Mouse (Mus musculus): ENCODE results near the gene Cfap46.
"Not testable (repeated sequence)": the region's sequence is repeated elsewhere in the genome, so short reads cannot be mapped to it uniquely, and the experiment has no call there.

The Cfap46 gene

DNA sequence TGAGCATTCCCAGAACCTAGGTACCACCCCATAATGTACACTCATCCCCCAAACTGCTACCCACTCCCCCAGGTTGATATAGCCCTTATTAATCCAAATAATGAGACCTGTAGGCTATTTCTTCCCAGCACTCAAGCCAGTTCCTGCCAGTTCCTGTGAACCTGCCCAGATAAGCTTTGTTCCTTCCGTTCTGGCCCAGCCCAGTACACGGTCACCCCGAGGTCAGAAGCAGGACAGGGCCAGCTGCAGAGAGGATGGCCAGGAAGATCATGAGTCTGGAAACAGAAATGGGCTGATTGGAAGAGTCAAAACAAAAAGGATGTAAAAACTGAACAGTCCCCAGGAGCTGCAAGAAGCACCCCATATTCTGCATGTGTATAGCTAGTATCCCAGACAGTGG lies 20.3 kb downstream of the Cfap46 start:
- DNase-seq (ENCODE audit: low spot score), result no peak

DNA sequence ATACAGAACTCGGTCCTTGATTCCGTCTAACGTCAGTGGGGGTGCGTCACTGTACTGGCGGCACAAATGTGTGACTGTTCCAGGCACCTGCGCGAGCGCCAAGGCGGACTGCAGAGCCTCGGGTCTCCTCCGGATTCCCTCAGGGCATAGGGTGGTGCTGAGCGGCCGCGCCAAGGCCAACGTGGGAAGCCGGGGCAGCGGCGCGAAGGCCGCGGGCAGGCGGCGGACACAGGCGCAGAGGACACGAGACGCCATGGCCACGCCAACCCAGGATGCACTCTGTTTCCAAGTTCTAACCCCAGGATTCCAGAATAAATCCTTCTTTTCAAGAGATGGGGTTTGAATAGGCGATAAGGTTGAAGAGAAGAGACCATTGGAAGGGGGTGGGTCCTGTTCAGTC lies 23.7 kb downstream of the Cfap46 start:
- DNase-seq (ENCODE audit: low spot score), result not testable (repeated sequence)

DNA sequence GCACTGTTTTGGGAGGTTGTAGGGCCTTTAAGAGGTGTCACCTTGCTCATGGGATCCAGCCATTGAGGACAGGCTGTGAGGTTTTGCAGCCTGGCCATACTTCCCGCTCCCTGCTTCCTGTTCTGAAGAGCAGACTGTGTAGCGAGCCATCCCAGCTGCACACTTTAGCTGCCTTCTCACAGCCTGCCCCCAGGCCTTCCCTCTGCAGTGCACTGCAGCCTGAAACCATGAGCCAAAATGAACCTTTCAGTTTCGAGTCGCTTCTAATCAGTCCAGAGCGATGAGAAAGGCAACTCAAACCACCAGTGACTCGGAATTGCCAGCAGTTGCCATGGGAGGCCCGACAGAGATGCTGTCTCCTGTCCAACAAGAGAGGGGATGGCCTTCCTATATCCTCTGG lies 33.9 kb downstream of the Cfap46 start:
- DNase-seq (ENCODE audit: low spot score), result no peak

DNA sequence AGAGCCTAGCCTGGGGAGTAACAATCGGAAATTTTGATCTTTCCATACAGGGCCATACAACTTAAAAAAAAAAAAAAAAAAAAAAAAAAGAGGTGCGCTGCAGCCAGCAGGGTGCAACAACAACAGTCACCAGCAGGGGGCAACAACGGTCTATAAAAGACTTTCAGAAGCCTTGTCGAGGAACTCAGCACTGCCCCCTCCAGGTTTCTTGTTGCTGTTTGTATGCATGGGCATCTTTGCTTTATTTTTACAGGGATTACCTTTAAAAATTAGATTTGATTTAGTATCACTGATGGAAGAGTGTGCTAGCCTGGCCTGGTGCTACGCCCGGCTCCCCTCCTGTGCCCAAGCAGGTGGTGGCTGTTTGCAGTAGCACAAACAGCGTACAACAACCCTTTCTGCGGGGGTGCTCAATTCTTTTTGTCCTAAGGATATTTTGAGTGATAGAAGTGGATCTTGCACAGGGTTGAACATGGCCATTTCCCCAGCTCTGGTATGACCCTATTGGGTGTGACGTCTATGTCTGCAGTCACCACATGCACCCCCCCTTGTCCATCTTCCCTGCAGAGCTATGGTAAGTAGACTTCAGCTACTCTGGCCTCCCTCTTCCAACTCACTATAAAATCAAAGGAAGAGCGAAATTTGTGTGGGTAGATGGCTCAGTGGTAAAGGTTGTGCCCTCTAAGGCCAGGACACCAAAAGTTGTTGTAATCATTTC lies 35.4 kb downstream of the Cfap46 start:
- peak; percentile 97 for DNase-seq (ENCODE audit: low spot score)

DNA sequence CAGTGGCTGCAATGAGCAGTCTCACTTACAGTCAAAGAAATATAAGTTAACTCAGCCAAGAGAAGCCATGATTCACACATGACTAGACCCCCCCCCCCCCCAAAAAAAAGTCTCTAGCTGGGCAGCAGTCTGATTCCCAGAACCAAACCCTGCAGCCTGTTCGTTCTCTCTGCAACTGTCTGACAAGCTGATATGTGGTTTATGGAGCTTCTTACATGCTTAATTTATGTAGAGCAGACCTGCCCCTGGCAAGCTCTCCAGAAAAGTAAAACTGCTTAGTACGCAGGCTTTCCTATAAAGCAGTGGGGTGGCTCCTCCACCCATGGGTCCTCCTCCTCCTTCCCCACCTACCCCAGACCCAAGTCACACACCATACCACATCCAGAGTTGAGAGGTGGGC lies 50.2 kb downstream of the Cfap46 start:
- no peak for DNase-seq (ENCODE audit: low spot score)

DNA sequence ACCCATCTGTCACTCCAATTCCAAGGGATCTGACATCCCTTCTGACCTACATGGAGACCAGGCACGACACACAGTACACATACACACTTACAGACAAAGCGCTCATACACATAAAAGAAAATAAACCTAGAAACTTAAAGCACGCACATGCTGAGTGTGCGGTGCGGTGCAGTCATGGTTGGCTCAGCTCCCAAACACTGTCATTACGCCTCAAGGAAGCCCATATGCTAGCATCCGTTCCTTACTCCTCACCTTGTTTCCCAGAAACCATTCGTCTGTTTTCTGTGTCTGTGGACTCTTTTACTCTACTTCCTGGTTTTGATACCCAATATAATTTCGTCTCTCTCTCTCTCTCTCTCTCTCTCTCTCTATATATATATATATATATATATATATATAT lies 58.5 kb downstream of the Cfap46 start:
- DNase-seq (ENCODE audit: low spot score), result no peak

DNA sequence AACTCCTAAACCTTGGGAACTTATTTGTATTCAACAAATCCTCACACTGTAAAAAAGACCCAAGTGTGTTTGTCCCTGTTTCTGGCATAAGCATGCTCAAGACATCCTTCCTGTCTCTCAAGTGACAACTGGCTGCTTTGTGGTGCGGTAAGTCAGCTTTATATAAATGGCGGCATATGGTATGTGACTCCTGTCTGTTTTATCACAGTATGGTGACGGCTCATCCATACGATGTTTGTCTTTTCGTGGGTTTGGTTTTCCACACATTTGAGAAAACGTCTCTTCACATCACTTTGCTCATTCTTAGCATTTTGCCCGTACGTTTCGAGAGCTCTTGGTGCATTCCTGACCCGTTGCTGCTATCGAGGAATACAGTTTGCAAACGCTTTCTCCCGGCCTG lies 61.0 kb downstream of the Cfap46 start:
- no peak for DNase-seq (ENCODE audit: low spot score)

DNA sequence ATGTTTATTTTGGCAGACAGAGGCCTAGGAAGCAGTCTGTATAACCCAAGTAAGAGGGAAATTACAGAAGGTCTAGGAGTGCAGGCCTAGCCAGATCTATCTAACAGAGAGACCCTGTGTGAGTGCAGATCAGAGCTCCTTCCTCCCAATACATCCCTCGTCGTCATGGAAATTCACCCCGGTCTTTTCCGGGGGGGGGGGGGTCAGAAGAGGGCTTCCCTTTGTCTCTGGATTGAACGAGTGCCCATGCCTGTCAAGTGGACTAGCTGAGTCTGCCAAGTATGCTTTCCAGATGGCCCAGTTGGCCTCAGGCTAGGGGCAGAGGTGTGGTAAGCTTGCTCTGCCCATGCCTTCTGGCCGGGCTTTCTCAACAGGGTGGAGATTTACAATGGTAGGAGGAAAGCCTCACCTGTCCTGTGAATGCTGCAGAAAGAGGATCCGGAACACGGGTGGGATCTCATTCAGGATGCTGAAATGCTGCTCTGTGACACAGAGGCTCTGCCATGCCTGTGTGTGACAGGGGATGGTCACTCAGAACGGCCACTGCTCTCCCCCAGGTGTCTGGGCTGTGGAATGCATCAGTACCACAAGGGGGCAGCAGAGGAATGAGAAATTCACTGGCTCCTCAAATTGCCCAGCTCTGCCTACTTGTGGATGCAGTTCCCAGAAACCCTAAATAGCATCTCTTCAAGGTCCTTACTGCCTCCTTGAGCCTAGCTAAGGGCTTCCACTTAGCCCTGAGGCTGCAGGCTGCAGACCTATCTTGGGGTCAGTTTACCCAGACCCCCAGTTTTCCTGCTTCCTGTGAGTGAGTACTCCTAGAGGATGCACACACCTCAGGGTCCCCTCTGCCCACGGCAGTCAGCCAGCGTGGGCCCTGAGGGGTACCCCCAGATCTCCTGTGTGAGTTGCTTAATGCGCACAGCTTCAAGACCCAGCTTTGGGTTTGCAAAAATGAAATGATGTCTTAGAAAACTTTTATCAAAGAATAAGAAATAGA lies 67.5 kb downstream of the Cfap46 start:
- peak; percentile 56 for DNase-seq (ENCODE audit: low spot score)

DNA sequence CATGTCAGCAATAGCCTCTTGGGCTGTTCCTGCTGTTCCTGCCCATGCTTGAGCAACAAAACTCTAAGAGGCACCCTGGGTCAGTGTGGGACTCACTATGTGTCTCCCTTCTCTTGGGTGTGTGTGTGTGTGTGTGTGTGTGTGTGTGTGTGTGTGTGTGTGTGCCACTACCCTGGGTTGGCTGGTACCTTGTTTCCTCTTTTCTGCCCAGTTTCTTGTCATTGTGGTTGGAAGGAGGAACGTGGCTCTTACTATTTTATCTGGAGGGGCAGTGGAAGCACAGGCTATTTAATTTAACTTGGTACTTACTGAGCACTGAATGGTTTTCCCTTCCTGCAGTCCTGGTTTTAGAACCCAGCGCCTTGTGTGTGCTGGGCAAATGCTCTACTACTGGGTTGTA lies 73.3 kb downstream of the Cfap46 start:
- DNase-seq (ENCODE audit: low spot score), result no peak

DNA sequence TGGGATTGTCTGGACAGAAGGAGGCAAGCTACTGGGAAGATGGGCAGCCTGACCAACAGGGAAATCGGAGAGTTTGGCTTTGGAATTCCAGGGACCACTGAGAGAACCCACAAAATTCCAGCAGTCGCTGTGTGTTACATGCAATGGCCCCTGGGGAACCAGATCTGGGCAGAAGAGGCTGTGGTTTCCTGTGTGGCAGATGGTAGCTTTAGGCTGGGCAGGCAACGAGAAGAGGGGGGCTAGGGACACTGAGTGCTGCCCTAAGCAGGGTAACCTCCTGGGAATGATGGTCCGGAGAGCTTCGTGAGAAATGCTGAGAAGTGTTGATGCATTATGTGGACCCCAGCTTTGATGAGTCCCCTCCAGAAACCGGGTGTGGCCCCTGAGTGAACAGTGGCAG lies 87.8 kb downstream of the Cfap46 start:
- no peak for DNase-seq (ENCODE audit: low spot score)

DNA sequence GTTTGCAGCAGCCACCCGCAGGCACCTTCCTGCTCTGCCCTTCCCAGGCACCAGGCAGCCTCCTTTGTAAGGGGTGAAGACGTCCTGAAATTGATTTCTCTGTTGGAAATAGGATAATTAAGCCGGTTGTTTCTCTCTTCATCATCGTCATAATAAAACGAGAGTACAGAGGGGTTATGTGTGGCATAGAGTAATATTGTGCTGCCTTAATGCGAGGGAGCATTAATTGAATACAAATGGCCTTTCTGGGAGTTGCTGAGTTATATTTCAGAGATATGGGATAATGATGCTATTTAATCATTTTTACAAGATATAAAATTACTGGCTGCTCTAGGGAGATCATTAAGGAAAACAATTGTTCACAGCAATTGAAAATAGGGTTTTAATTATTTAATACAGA lies 88.3 kb downstream of the Cfap46 start:
- no peak for DNase-seq (ENCODE audit: low spot score)

DNA sequence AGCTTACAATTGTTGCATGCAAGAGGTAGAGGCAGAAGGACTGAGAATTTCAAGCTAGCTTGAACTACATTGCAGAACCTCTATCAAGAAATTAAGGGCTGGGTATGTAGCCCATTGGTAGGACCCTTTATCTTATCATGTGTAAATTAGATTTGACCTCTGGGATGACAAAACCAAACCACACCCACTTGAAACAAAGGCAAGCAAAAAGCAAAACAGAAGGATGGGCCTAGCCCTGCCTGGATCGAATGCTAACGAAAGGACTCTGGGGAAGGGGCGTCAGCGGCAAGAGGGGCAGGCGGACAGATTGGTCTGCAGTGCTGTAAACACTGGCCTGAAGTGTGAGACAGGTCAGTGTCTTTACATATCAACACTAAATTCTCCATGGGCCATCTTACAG lies 92.3 kb downstream of the Cfap46 start:
- no peak for DNase-seq (ENCODE audit: low spot score)

DNA sequence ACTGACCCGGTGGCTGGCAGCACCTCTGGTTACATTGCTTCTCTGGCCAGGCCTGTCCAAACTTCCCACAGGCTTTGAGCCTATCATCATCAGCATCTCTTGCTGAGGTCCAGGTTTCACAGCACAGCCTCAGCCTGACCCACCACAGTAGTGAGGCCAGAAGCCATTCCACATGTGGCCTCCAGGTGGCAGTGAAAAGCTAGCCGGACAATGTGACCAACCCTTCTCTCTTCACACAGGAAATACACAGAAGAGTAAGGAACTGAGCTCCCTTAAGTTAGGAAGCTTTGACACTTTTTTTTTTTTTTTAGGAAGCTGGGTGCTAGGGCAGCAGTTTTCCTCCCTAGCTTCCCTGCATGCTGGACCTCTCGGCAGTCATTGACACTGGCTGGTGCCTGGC lies 93.3 kb downstream of the Cfap46 start:
- peak; percentile 38 for DNase-seq (ENCODE audit: low spot score)

DNA sequence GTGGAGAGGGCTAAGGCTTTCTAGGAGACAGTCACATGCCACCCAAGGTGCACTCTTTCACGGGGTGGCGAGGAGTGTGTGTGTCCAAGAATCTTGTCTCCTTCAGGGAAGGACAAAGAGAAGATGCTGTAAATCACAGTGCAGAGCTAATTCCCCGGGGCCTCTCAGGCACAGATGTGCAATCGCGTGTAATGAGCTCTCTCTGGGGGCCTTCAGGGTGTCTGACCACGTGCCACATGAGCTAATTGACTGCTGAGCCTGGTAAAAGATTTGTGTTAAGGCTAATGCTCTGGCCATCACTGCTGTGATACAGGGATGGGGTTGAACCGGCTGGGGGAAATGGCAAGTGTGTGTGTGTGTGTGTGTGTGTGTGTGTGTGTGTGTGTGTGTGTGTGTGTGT lies 95.7 kb downstream of the Cfap46 start:
- no peak for DNase-seq (ENCODE audit: low spot score)

DNA sequence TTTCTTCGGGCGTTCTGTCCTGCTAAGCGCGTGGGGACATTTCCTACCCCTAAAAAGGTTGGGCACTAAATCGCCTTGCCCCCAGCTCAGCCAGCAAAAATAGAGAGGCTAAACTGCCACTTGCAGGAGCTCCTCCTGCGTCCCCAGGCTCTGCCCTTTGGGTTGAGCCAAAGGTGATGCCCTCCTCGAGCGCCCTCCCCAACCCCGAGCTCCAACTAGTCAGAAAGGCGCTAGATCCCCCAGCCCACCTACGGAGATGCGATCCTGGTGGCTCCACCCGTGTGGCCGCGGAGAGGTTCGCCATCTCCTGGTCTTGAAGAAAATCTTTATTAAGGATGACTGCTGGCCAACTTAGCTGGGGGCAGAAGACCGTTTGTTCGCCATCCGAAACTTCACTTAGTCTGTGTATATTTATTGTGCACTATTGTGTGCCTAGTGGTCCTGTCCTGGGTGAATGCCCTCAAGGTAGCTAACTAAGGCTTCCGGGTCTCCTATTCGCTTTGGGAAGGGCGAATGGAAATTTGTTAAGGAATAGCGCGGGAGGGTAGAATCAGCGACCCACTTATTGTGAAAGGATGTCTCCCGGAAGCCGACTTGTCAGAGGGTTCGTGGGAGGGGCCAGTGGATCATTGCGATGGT lies 98.3 kb downstream of the Cfap46 start:
- no peak for DNase-seq (ENCODE audit: low spot score)

DNA sequence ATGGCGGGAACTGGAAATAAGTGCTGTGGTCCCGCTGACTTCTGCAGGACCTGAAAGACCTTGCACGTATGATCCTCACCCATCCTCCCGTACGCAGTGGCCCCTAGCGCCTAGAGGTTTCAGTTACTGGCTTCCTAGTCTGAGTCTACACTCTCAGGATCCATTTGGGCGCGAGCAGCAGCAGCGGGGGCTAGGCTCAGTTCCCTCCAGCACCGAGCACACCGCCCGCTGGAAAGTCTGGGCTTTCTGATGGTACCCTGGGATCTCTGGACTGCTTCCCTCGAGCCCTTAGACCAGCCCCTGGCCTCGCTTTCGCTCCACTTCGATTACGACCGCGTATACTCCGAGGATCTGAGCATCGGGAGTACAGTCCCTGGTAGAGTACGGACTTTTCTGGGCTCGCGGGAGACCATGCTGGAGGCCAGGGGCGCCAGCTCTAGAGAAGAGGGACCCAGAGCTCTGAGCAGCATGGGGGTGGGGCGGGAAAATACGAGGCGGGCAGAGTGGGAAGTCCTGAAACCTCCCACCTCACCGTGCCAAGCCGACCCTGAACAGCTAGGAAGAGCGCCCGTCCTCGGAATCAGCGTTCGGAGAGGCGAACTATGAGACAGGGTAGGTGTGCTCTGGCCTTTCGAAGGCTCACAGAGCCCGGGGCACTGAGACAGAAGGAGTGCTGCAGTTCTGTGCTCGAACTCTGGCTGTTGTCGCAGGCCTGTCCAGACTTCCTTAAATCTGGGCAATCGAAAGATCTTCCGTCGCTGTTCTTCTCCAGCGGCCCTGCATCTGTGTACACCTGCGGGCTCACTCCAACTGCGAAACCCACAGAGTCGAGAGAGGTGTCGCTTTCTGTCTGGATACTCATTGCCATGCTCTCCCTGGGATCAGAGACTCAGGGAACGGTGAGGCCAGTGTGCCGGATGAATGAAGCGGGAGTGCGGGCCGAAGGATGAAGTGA lies 99.1 kb downstream of the Cfap46 start:
- no peak for DNase-seq (ENCODE audit: low spot score)

DNA sequence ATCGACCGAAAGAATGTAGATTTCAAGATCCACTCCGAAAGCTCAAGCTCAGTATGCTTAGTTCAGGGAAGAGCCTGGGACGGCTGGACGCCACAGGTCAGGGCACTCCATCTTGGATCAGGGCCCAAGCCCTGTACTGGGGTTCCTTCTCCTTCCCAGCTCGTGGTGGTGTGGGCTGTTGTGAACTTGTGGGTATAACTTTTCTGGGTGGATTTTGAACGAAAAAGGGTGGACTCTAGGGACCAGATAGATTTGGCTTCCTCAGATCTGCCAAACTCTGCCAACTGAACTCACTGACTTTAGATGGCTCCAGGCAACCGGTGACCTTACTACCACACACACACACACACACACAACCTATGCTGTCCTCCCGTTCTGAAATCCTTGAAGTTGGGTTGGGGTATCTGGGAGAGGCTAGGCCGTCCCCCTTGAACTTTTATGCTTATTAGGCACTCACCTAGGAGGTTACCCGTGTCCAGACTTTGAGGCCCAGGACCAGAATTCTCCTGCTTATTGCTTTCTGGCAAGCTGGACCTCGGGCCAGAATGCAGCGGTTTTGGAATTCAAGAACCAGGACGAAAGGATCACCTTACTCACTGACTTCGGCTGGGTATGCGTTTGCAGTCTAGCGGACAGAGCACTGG lies 100.4 kb downstream of the Cfap46 start:
- no peak for DNase-seq (ENCODE audit: low spot score)

DNA sequence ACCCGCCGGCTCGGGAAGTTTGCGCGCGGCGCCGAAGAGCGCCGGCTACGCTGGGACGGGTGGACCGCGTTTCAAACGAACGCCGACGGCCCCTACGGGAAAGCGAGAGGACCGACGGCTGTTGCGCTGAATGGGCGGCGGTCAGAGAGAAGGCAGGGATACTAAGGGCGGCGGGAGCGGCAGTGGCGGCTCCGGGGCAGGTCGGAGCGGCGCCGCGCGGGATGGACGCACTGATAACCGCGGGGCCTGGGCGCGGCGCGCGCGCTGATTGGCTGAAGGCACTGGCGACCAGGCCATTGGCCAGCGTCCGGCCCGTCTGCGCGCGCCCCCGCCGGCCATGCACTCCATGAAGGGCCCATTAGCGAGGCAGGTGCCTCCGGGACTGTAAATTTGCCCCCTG lies 101.0 kb downstream of the Cfap46 start, which contains the start of gene Nkx6-2:
Gene Nkx6-2 (minus strand): TSS at position 203 of the 400 bp plus-strand sequence.
- DNase-seq (ENCODE audit: low spot score), result peak; percentile 44

DNA sequence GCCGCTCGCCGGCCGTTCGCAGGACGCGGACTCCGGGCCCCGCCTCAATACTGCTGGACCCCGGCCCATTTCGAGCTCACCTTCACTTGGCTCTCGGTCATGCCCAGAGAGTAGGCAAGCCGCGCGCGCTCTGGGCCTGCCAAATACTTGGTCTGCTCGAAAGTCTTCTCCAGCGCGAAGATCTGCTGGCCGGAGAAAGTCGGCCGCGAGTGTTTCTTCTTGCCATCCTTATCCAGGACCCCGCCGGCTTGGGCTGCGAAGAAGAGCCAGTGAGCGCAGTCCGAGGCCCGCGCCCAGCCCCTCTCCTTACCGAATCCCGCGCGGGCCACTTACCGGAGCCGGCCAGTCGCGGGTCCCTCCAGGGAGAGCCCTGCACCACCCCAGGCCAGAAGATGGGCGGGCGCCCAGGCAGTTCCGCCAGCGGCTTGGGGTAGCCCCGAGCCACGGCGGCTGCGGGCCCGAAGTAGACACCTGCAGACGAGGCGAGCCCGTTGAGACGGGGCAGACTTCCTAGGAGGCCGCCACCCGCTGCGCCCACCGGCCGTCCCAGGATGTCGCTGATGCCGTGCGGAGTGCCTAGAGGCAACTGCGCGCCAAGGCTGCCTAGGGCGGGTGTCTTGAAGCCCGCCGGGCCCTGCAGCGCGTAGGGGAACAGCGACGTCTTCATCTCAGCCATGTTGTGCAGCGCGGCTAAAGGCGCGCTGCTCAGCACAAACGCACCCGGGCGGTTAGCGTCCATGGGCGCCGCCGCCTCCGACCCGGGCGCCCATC lies 101.6 kb downstream of the Cfap46 start:
- peak; percentile 13 for DNase-seq (ENCODE audit: low spot score)

Data from urinary bladder, postnatal 14 days (tissue).